Mouse (Mus musculus) neural tube, embryonic 10.5 days (tissue): Measurements from ENCODE around the gene Snapc2.

Source experiments
- DNase-seq: peaks from one replicate; pipeline ENCODE4 v3.0.0-alpha.2; 2017; ENCODE audit warnings: low spot score; ENCODE audit errors: extremely low spot score

Gene Snapc2

GRCm38 (mm10) chr8:4265160-4265914, 12.5 kb downstream of the Snapc2 start:
- no peak for DNase-seq

GRCm38 (mm10) chr8:4267627-4268026, 14.7 kb downstream of the Snapc2 start:
- no peak for DNase-seq

GRCm38 (mm10) chr8:4269609-4270008, 16.7 kb downstream of the Snapc2 start:
- no peak for DNase-seq

GRCm38 (mm10) chr8:4275275-4276110, 22.6 kb downstream of the Snapc2 start, which contains the start of gene Timm44:
Gene Timm44 (minus strand): TSS chr8:4275913.
- peak; percentile 91 for DNase-seq

GRCm38 (mm10) chr8:4276111-4276465, 23.2 kb downstream of the Snapc2 start:
- DNase-seq, result no peak

- DNase-seq, result no peak
Observed at GRCm38 (mm10) chr8:4292738-4293137, 39.9 kb downstream of the Snapc2 start.

- DNase-seq, result no peak
Observed at GRCm38 (mm10) chr8:4297822-4298221, 44.9 kb downstream of the Snapc2 start.

GRCm38 (mm10) chr8:4304124-4304547, 51.3 kb downstream of the Snapc2 start:
- no peak for DNase-seq
